Mouse (Mus musculus) regulatory T cell (primary cell): Measurements from ENCODE around the gene Timm44.

Experiments used
- in situ Hi-C: fragments of 300-600 bp; cut with MboI, MseI; formaldehyde crosslinking; loops from one replicate; pipeline ENCODE4 v1.15.1; 2025; ENCODE audit warnings: high pct_unique_total_duplicates

The Timm44 gene

DNA sequence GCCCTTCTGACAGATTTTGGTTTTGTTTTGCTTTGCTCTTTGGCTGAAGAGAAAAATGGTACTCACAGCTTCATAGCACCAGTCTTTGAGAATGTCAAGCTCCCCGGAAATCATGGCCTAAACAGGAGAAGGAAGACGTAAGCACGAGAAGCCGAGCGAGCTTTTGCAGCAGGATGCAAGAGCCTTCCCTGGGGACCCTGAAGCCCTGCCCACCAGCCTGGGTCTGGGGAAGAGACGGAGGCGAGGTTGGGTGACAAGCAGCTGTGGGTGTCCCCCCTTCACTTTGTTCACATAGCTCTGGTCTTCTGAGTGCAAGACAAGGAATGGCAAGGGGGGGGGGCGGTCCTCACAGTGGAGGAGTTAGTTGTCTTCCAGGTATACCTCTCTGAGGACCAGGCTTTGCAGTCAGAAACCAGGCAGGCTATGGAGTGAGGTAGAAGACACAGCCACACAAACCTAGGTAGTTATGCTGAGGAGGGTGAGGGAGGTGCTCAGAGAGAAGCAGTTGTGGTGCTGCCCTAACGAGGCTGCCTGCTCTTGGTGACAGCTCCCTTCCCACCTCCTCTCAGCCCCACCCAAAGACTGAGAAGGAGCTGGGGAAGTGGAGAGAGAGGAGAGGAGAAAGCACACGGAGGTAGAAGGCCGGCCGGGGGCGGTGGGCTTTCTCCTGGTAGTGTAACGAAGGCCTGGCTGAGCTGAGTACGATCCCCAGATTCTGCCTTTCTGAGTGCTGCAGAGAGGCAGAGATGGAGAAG, 10.4 kb downstream of the Timm44 start:
- in situ Hi-C loops = no loop called here

DNA sequence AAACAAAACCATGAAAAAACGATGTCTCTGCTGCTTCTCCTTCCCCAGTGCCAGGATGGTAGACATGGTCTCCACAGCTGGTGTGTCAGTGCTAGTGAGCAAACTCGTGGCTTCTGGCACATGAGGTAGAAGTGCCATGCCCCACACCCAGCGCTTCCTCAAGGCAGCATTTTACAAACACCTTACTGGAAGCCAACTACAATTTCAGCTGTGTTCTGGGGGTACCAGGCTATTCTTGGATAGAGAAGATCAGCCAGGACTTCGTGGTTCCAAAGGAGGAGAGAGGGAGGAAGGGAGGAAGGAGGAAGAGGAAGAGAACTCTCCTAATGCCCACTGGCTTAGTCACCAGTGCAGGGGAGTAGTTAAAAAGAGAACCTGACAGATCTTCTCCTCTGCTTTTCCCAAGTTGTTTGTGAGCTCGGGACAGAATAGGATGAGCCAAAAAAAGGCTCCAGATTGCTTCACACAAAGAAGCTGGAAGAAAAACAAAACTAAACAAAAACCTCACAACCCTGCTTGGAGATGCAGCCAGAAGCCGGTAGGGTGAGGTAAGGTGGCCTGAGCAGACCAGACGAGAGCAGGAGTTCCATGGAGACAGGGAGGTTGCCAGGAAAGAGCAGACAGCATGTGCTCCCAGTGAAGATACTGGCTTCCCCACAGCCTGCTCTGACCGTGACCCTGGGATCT, 12.5 kb downstream of the Timm44 start:
- in situ Hi-C loops = no loop called here

DNA sequence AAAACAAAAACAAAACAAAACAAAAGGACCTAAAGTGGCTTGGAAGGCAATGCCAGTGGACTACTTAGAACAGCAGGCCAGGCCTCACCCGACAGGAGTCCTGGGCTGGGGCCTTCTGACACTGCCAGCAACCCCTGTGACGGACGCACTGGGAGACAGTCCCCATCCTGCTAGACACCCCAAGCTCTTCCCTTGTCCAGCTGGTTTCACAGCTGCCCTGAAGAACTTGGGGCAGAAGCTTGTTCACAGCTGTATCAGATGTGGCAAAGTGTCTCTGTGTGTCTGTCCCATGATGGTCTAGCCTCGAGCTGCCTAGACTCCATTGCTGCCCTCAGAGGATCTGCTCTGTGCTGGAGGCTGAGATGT, 15.9 kb downstream of the Timm44 start:
- in situ Hi-C loops = loop anchor here (5.0 to 10.0 kb wide), 4 partner anchors 63 to 765 kb away; partner anchors contain the start of genes Evi5l and Zfp358

DNA sequence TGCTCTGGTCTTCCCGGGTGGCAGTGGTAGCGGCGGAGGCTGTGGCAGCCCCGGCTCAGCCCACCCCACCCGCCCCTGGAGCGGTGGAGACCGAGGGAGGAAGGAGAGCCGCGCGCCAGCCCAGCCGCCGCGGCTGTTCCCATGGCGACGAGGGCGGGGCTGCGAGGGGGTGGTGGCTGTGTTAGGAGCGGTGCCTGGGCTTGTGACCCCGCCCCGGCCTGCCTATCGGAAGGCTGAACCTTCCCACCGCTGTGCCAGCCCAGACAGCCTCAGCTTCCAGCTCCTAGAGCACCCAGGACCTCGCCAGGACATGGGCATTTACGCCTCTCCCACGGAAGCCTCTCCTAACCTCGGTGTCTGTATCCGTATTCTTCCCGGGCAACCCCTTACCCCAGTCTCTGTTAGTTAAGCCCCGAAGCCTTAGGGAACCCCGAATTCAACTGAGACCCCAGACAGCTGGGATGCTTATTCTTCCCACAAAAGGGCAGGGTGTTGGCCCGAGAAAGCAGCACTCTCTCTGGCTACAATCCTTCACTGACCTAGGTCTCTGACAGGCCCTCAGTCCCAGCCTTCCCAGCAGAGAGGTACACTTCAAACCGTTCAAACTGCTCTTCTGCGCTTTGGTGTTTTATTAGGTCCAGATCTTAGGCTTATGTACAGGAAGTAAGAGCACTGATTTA, 16.4 kb downstream of the Timm44 start, which contains the start of gene Ctxn1:
TSS of gene Ctxn1 (minus strand) at position 150 of the 680 bp plus-strand sequence.
- in situ Hi-C loops = loop anchor here (5.0 to 10.0 kb wide), 4 partner anchors 63 to 764 kb away; partner anchors contain the start of genes Evi5l and Zfp358

DNA sequence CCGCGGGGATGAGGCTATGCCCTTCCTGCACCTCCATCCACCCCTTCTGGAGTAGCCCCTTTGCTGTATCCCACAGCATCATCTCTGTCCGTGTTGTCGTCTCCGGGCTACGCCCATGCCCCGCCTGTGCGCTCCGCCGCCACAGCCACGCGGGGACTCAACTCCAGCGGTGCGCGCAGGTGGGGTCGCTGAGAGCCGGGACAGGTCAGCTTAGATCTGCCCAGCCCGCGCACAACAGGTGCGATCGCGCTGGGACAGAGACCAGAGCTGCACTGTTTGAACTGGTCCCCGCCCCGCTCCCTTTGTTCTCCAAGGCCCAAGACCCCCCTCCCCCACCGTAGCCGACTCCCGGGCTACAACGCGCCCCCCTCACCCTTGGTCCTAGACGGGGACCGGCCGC, 17.0 kb downstream of the Timm44 start:
- in situ Hi-C loops = loop anchor here (5.0 to 10.0 kb wide), 4 partner anchors 64 to 764 kb away; partner anchors contain the start of genes Evi5l and Zfp358

DNA sequence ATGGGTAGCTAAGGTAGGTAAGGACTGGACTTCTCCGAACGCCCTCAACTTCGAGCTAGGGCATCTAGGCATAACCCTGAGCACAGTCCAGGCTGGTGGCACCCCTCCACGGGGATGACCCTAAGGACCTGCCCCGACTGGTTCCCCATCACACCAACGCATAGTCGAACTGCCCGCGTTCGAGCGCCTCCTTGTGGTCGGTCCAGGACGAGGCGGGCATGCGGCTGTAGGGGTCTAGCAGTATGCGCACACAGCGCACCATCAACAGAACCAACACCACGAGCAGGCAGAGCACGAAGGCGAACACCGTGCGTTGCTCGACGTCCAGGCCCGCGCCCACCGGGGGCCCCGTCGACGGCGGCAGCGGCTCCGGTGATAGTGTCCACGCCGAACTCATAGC, 17.5 kb downstream of the Timm44 start:
- in situ Hi-C loops = loop anchor here (5.0 to 10.0 kb wide), 4 partner anchors 64 to 763 kb away; partner anchors contain the start of genes Evi5l and Zfp358

DNA sequence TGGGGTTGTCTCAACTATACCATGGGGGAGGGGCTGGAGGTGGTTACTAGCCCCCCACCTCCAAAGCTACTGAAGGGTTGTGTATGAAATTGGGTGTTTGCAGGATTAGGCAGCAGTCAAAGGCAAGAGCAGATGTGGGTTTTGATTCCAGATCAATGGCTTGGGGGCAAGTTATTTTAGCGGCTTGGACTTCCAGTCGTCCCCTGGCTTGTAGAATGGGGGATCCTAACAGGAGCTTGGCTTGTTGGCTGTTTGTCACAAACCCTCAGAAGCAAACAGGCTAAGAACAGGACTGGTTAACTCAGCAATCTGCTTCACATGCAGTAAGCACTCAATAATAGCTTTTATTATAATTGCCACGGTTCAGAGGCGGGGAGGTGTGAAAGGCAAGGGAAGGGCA, 18.4 kb downstream of the Timm44 start:
- in situ Hi-C loops = loop anchor here (5.0 to 10.0 kb wide), 4 partner anchors 65 to 763 kb away; partner anchors contain the start of genes Evi5l and Zfp358

DNA sequence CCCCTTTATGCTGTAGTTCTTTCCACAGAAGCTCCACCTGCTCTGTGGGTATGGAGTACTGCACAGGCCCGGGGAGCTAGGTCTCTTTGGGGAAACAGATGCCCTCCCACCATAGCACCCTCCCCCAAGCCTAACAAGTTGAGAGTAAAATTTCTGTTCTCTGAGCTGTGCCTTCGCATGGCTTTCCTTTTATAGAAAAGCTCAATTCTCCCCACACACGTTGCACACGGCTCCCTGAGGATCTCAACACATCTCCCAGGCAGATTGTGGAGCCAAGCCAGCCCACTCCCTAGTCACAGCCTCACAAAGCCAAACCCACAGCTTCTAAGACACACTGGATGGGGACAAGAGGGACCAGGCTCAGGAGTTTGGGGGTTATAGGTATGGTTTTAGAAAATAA, 18.8 kb downstream of the Timm44 start:
- in situ Hi-C loops = loop anchor here (5.0 to 10.0 kb wide), 4 partner anchors 65 to 762 kb away; partner anchors contain the start of genes Evi5l and Zfp358

DNA sequence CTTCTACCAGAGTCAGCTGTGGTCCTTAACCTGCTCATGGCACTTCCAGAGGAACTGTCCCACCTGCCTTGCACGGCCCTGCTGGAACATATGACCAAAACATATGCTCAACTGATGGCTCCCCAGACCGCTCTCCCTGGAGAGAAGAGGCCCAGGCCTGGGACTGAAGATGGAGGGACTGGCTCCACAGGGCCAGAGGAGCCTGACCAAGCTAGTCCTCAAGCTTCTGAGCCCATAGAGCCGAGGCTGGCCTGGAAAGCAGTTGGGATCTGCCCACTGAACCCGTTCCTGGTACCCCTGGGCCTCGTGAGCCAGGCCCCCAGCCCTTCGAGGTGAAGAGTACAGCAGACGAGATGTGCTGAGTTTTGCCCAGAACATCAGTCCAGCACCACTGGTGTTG, 20.2 kb downstream of the Timm44 start:
- in situ Hi-C loops = loop anchor here (5.0 to 10.0 kb wide), 4 partner anchors 67 to 761 kb away; partner anchors contain the start of genes Evi5l and Zfp358

DNA sequence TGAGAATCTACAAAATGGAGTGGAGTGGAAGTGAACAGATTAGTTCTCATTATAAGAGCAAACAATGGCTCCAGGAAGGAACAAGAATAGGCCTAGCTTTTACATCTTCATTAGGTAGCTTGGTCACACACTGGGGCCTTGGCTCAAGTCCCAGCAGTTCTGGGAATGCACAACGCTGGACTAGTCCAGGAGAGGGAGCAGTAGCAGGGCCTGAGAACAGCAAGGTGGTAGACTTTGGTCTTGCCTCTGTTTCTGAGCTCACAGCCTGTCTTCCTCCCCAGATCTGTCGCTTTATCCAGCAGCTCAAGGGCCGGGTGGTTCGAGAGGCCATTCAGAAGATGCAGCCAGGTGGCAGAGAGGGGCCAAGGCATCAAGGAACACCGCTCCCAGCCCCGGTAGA, 21.7 kb downstream of the Timm44 start:
- in situ Hi-C loops = loop anchor here (10.0 kb wide), 1 partner anchor 759 kb away; the partner anchor contains the start of gene Zfp358

DNA sequence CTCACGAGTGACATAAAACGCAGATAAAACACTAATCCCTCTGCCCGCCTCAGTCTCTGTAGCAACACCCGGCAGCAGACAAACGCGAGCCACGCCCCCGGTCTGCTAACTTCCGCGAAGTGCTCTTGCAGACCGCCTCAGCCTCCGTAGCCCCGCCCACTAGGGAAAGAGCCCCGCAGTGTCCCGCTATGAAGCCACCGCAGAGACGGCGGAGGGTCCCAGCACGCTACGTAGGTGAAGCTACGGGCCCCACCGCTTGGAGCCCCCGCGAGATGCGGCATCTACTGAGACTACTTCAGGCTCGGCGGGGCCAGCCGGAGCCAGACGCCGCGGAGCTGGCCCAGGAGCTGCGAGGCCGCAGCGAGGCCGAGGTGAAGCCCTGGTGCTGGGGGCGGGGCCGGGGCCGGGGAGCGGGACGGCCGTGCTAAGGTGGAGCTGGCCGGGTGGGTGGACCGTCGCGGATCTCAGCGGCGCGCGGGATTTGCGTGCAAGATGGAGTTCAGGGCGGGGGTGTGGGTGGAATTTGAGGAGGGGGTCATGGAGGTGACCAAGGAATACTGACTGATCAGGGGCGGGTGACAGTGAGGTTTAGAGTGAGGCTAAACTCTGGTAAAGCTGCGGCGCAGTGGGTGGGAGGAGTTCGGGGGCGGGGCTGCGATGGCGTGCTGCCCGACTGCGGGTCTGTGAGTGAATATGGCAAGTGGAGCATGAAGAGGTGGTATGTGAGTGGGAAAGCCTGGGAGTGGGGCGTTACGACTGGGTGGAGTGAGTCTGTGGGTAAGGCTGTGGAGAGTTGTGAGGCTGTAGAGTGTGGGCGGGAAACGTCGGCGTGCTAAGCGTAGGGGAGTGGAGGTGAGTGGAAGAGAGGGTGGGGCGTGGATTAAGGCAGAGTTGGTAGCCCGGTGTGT, 22.5 kb downstream of the Timm44 start, which contains the start of gene Snapc2:
TSS of gene Snapc2 (plus strand) at position 147 of the 908 bp plus-strand sequence.
- in situ Hi-C loops = loop anchor here (10.0 kb wide), 1 partner anchor 758 kb away; the partner anchor contains the start of gene Zfp358

DNA sequence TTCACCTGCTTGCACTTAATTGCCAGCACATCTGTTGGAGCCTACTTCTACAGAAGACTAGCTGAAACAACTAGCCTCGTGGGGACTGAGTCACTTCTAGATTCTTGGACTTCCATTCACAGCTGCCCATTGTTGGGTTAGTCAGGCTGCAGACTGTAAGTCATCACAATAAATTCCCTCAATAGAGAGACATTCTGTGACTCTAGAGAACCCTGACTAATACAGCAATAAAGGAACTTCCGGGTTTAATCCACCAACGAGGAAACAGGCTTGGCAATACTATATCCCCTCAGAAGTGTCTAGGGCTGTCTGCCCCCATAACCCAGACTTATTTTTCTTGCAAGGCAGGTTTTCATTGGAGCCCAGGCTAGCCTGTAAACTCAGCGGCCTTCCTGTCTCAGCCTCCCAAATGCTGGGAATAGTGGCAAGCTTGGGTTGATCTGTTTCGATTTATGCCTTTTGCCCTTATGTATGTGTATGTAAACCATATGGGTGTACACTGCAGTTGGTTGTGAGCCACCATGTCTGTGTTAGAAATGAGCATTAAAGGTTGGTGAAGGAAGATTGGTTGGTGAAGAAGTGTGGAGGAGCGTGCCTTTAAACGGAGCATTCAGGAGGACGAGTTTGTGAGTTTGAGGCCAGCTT, 23.5 kb downstream of the Timm44 start:
- in situ Hi-C loops = loop anchor here (10.0 kb wide), 1 partner anchor 757 kb away; the partner anchor contains the start of gene Zfp358

DNA sequence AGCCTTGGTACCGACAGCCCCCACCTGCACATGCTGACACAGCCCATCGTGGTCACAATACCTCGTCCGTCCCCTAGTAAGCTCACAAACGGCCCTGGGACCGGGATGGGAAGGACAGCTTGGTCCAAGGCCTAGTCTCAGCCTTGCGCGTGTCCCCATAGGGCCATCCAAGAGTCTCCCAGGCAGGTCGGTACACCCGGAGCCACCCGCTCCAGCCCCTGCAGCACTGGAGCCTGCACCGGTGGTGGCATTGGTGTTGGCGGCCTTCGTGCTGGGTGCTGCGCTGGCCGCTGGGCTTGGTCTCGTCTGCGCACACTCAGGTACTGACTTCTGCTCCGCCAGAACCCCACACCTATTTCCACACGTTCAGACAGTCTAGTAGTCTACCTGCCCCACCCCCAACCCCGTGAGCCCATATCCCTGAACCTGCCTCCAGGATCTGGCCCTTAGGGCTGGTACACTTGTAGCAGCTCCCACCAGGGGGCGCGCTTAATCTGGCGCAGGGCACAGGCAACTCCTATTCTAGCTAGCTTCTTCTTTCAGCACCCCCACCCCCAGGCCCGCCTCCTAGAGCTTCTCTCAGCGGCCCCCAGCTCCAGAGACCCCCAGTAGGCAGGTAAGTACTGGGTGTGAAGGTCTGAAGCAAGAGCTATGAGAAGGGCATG, 25.3 kb downstream of the Timm44 start:
- in situ Hi-C loops = loop anchor here (10.0 kb wide), 1 partner anchor 756 kb away; the partner anchor contains the start of gene Zfp358

DNA sequence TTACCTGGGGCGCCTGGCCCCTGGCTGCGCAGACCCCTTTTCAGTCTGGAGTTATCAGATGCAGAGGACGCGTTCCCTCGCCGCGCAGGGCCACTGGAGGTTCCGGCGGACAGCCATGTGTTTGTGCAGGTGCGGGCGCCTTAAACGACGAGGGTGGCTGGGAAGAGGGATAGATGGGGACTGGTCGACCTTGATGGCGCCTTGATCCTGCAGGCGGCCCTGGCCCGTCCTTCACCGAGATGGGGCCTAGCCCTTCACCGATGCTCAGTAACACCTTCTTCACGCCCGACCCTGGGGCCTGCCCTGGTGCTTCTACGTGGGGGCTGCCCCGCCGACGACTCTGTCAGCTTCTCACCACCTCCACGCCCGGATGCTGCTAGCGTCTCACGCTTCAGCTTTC, 26.5 kb downstream of the Timm44 start:
- in situ Hi-C loops = no loop called here

DNA sequence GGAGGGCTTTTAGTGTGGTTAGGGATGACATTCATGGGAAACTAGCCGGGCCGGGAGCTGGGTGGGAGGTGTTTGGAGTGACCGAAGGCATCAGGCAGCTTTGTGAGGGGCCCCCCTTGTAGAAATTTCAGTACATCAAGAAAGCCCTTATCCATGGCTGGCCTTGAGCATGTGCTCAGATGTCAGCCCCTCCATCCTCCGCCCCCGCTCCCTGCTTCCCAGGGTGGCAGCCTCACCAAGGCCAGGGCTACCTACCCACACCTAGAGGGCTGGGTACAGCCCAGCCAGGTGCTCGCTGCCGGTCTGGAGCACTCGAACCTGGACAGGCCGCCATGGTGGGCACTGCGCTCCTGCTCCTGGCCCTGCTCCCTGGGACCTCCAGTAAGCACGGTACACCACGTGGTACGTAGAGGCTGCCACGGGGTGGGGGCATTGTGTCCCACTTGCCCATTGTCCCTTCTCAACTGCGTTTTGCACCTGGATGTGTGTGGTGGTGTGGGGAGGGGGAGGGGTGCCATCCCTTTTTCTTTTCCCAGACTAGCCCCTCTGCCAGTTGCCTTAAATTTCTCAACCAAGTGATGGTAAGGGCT, 27.7 kb downstream of the Timm44 start, which contains the start of gene Tgfbr3l:
TSS of gene Tgfbr3l (plus strand) at position 264 of the 590 bp plus-strand sequence.
- in situ Hi-C loops = no loop called here

DNA sequence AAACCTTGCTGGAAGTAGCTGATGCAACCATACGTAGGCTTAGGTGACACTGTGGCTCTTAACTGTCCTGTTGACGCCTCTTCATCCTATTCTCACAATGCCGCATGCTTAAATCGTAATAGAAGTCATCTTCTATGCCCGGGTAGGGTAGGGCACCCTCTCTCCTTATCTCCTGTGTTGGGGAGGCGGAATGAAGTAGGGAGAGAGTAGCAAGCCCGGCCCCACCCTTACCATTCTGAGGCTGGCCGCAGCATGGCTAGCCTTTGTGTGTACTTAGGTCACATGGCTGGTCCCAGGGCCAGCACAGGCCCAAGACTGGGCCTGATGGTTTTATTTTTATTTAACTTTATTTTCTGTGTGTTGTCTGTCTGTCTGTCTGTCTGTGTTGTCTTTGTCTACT, 28.5 kb downstream of the Timm44 start:
- in situ Hi-C loops = no loop called here

DNA sequence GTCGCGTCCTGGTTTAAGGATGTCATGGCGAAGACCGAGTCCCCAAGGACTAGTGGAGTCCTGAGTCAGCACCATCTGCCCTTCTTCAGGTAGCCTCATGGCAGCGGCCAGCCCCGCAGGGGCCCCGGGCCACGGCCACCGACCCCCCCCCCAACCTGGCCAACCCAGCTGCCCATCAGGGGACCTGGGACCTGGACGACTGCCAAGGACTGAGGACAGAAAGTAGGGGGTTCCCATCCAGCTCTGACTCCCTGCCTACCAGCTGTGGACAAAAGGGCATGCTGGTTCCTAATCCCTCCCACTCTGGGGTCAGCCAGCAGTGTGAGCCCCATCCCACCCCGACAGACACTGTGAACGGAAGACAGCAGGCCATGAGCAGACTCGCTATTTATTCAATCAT, 30.0 kb downstream of the Timm44 start:
- in situ Hi-C loops = no loop called here

DNA sequence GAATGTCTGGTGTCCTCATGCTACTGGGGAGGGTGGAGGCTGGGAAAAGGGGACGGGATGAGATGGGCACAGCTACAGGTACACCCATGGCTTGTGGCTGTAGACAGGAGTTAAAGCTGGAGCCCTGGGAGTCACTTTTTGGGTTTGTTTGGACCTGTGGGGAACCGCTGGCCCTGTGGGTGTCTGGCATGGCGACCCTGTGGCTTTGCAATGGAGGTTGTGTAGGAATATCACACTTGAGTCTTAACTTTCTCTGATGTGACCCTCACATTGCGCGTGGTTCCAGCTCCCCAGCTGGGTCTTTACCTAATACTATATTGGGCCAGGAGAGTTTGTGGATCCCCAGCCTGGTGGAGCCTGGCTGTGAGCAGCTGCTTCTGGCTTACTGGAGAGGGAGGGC, 30.7 kb downstream of the Timm44 start:
- in situ Hi-C loops = no loop called here
